Mouse (Mus musculus): Measurements from ENCODE around the gene Barx2. TPM values are rescaled to one million over a fixed set of nuclear protein-coding genes. Genes with fewer than 3 reads are reported as not detected.

Barx2 gene
- polyA plus RNA-seq, 1 experiment from 2014 or later: not detected

- H3K9ac ChIP-seq (replicated peaks): no peak overlapping the region
- no peak overlapping the region for H3K4me3 ChIP-seq
- H3K4me2 ChIP-seq (replicated peaks): no peak overlapping the region
- ATAC-seq (ENCODE audit: low FRiP score, low read depth): no peak
- H3K27me3 ChIP-seq: 0 out of 2 replicates have a peak, but pooled peaks cover 4% of the 10 kb centered on the region
- H3K36me3 ChIP-seq: no peaks in the 10 kb centered on the region
- H3K9me3 ChIP-seq: no peaks in the 10 kb centered on the region
- 68% methylated on average over 3 of the region's 3 CpGs for WGBS
- no peaks in the 10 kb centered on the region for H3K4me1 ChIP-seq
- H3K27ac ChIP-seq (replicated peaks): no peak overlapping the region
Measured at GRCm38 (mm10) chr9:31886258-31886657, 27.0 kb downstream of the Barx2 start.

- Histone ChIP-seq H3K36me3 (no peaks in the 10 kb centered on the region), H3K4me1 (no peaks in the 10 kb centered on the region), H3K27me3 (no peaks in the 10 kb centered on the region), H3K9me3 (no peaks in the 10 kb centered on the region), H3K9ac (replicated peaks) (no peak overlapping the region), H3K27ac (replicated peaks) (no peak overlapping the region), H3K4me3 (no peak overlapping the region), H3K4me2 (replicated peaks) (no peak overlapping the region)
- ATAC-seq (ENCODE audit: low FRiP score, low read depth): no peak
- WGBS: 85% methylated on average over 2 of the region's 2 CpGs
Measured at GRCm38 (mm10) chr9:31882376-31882775, 30.9 kb downstream of the Barx2 start.

GRCm38 (mm10) chr9:31875556-31875955 is 37.7 kb downstream of the Barx2 start:
- H3K4me2 ChIP-seq (replicated peaks): no peak overlapping the region
- H3K9me3 ChIP-seq: no peaks in the 10 kb centered on the region
- no peaks in the 10 kb centered on the region for H3K36me3 ChIP-seq
- WGBS: 90% methylated on average over 3 of the region's 3 CpGs
- ATAC-seq (ENCODE audit: low FRiP score, low read depth): no peak
- no peaks in the 10 kb centered on the region for H3K27me3 ChIP-seq
- no peak overlapping the region for H3K9ac ChIP-seq (replicated peaks)
- no peak overlapping the region for H3K27ac ChIP-seq (replicated peaks)
- no peak overlapping the region for H3K4me3 ChIP-seq
- peaks cover 3% of the 10 kb centered on the region; the same call in 1 of the 2 replicates for H3K4me1 ChIP-seq

GRCm38 (mm10) chr9:31874236-31874635 is 39.0 kb downstream of the Barx2 start:
- peaks cover 3% of the 10 kb centered on the region; the same call in 1 of the 2 replicates for H3K4me1 ChIP-seq
- H3K9me3 ChIP-seq: no peaks in the 10 kb centered on the region
- no peak overlapping the region for H3K9ac ChIP-seq (replicated peaks)
- no peak for ATAC-seq (ENCODE audit: low FRiP score, low read depth)
- no peak overlapping the region for H3K27ac ChIP-seq (replicated peaks)
- no peak overlapping the region for H3K4me2 ChIP-seq (replicated peaks)
- no peak overlapping the region for H3K4me3 ChIP-seq
- no peaks in the 10 kb centered on the region for H3K27me3 ChIP-seq
- H3K36me3 ChIP-seq: no peaks in the 10 kb centered on the region
- WGBS: 93% methylated on average over 3 of the region's 3 CpGs

- H3K36me3 ChIP-seq: no peaks in the 10 kb centered on the region
- H3K4me3 ChIP-seq: no peak overlapping the region
- no peak overlapping the region for H3K4me2 ChIP-seq (replicated peaks)
- no peak overlapping the region for H3K27ac ChIP-seq (replicated peaks)
- 68% methylated on average over 4 of the region's 4 CpGs for WGBS
- no peak for ATAC-seq (ENCODE audit: low FRiP score, low read depth)
- H3K4me1 ChIP-seq: peaks cover 3% of the 10 kb centered on the region; the same call in 1 of the 2 replicates
- H3K9me3 ChIP-seq: no peaks in the 10 kb centered on the region
- H3K27me3 ChIP-seq: no peaks in the 10 kb centered on the region
- H3K9ac ChIP-seq (replicated peaks): no peak overlapping the region
Measured at GRCm38 (mm10) chr9:31871410-31871809, 41.9 kb downstream of the Barx2 start.

- H3K36me3 ChIP-seq: no peaks in the 10 kb centered on the region
- no peak overlapping the region for H3K4me2 ChIP-seq (replicated peaks)
- H3K9ac ChIP-seq (replicated peaks): no peak overlapping the region
- H3K4me3 ChIP-seq: no peak overlapping the region
- peaks cover 3% of the 10 kb centered on the region; the same call in 1 of the 2 replicates for H3K4me1 ChIP-seq
- H3K9me3 ChIP-seq: no peaks in the 10 kb centered on the region
- no peaks in the 10 kb centered on the region for H3K27me3 ChIP-seq
- no peak for ATAC-seq (ENCODE audit: low FRiP score, low read depth)
- no peak overlapping the region for H3K27ac ChIP-seq (replicated peaks)
- WGBS: 91% methylated on average over 2 of the region's 2 CpGs
Measured at GRCm38 (mm10) chr9:31868823-31869460, 44.3 kb downstream of the Barx2 start.

- H3K4me3 ChIP-seq: no peak overlapping the region
- 78% methylated on average over 6 of the region's 6 CpGs for WGBS
- no peaks in the 10 kb centered on the region for H3K9me3 ChIP-seq
- H3K9ac ChIP-seq (replicated peaks): no peak overlapping the region
- no peak overlapping the region for H3K27ac ChIP-seq (replicated peaks)
- no peaks in the 10 kb centered on the region; the same call in 1 of the 2 replicates for H3K27me3 ChIP-seq
- no peak overlapping the region for H3K4me2 ChIP-seq (replicated peaks)
- ATAC-seq (ENCODE audit: low FRiP score, low read depth): no peak
- no peaks in the 10 kb centered on the region for H3K36me3 ChIP-seq
- H3K4me1 ChIP-seq: peaks cover 1% of the 10 kb centered on the region
Measured at GRCm38 (mm10) chr9:31863830-31864229, 49.4 kb downstream of the Barx2 start.

- H3K9ac ChIP-seq (replicated peaks): no peak overlapping the region
- WGBS: 89% methylated on average over 5 of the region's 5 CpGs
- ATAC-seq (ENCODE audit: low FRiP score, low read depth): no peak
Measured at GRCm38 (mm10) chr9:31859446-31859845, 53.8 kb downstream of the Barx2 start.

GRCm38 (mm10) chr9:31858720-31859340 is 54.4 kb downstream of the Barx2 start:
- peak overlapping the region; percentile 48 for H3K4me2 ChIP-seq (replicated peaks)
- peaks cover 12% of the 10 kb centered on the region for H3K4me1 ChIP-seq
- H3K27ac ChIP-seq (replicated peaks): no peak overlapping the region
- no peak overlapping the region; the same call in 1 of the 2 replicates for H3K9ac ChIP-seq (replicated peaks)
- ATAC-seq (ENCODE audit: low FRiP score, low read depth): peak; percentile 72
- no peaks in the 10 kb centered on the region for H3K9me3 ChIP-seq
- peak overlapping the region; percentile 23; the same call in 1 of the 2 replicates for H3K4me3 ChIP-seq
- H3K27me3 ChIP-seq: peaks cover 12% of the 10 kb centered on the region
- H3K36me3 ChIP-seq: no peaks in the 10 kb centered on the region
- 7% methylated on average over 20 of the region's 20 CpGs for WGBS

More at GRCm38 (mm10) chr9:31859446-31859845, 53.8 kb downstream of the Barx2 start:
- Histone ChIP-seq H3K27ac (replicated peaks) (no peak overlapping the region), H3K36me3 (no peaks in the 10 kb centered on the region), H3K27me3 (peaks cover 12% of the 10 kb centered on the region), H3K4me1 (peaks cover 12% of the 10 kb centered on the region), H3K4me2 (replicated peaks) (no peak overlapping the region), H3K9me3 (no peaks in the 10 kb centered on the region), H3K4me3 (no peak overlapping the region)

- peaks cover 12% of the 10 kb centered on the region for H3K27me3 ChIP-seq
- no peak overlapping the region for H3K4me2 ChIP-seq (replicated peaks)
- H3K36me3 ChIP-seq: no peaks in the 10 kb centered on the region
- no peak overlapping the region for H3K9ac ChIP-seq (replicated peaks)
- no peak overlapping the region for H3K4me3 ChIP-seq
- peaks cover 12% of the 10 kb centered on the region for H3K4me1 ChIP-seq
- WGBS: 67% methylated on average over 1 of the region's 1 CpGs
- no peak overlapping the region for H3K27ac ChIP-seq (replicated peaks)
- no peak for ATAC-seq (ENCODE audit: low FRiP score, low read depth)
- H3K9me3 ChIP-seq: no peaks in the 10 kb centered on the region
Measured at GRCm38 (mm10) chr9:31857512-31857911, 55.8 kb downstream of the Barx2 start.

- no peaks in the 10 kb centered on the region for H3K36me3 ChIP-seq
- no peak overlapping the region for H3K4me2 ChIP-seq (replicated peaks)
- no peak overlapping the region for H3K9ac ChIP-seq (replicated peaks)
- peaks cover 12% of the 10 kb centered on the region for H3K4me1 ChIP-seq
- WGBS: 54% methylated on average over 8 of the region's 8 CpGs
- ATAC-seq (ENCODE audit: low FRiP score, low read depth): no peak
- H3K9me3 ChIP-seq: no peaks in the 10 kb centered on the region
- H3K27ac ChIP-seq (replicated peaks): no peak overlapping the region
- H3K4me3 ChIP-seq: no peak overlapping the region
- peaks cover 12% of the 10 kb centered on the region for H3K27me3 ChIP-seq
Measured at GRCm38 (mm10) chr9:31856437-31856836, 56.8 kb downstream of the Barx2 start.

GRCm38 (mm10) chr9:31855668-31856067 is 57.6 kb downstream of the Barx2 start:
- Histone ChIP-seq H3K27ac (replicated peaks) (no peak overlapping the region), H3K4me1 (peaks cover 12% of the 10 kb centered on the region), H3K27me3 (peaks cover 12% of the 10 kb centered on the region), H3K9me3 (no peaks in the 10 kb centered on the region), H3K9ac (replicated peaks) (no peak overlapping the region), H3K4me2 (replicated peaks) (no peak overlapping the region), H3K4me3 (no peak overlapping the region), H3K36me3 (no peaks in the 10 kb centered on the region)
- WGBS: 87% methylated on average over 6 of the region's 6 CpGs
- no peak for ATAC-seq (ENCODE audit: low FRiP score, low read depth)
